24 mouse cellular contexts compared by ENCODE assay signal in genomic region chr16:72419328-72420066, GRCm38 (mm10).
A peak's percentile ranks its signal among the peaks of the same experiment; 100 is the strongest.
DNase-seq lines count a peak whose midpoint lies in the region; ATAC-seq and TF ChIP-seq lines count a peak whose summit lies in the region.
"Had no signal": no experiment of that assay in that cellular context is flagged by ENCODE, and none has a peak within 500 bp of the region (broad histone marks: within the 10 kb centered on the region; RNA-seq: fewer than 3 reads in every experiment).

No protein-coding gene starts in this region.

- intact Hi-C loops in heart, postnatal 14 days (cut with DNase I): no loop called here

- H3K36me3 ChIP-seq in heart, embryonic 13.5 days: no peaks in the 10 kb centered on the region
- H3K36me3 ChIP-seq in heart, embryonic 10.5 days: no peaks in the 10 kb centered on the region
- no peaks in the 10 kb centered on the region for H3K36me3 ChIP-seq in heart, embryonic 16.5 days (ENCODE audit: control insufficient read depth, insufficient read depth)
- no peaks in the 10 kb centered on the region for H3K36me3 ChIP-seq in limb, embryonic 14.5 days (ENCODE audit: control insufficient read depth, insufficient read depth, low read length)
- H3K36me3 ChIP-seq: forebrain, embryonic 10.5 days had no signal

- H3K9me3 ChIP-seq in heart, embryonic 13.5 days: no peaks in the 10 kb centered on the region
- no peaks in the 10 kb centered on the region for H3K9me3 ChIP-seq in heart, embryonic 10.5 days
- H3K9me3 ChIP-seq in heart, embryonic 16.5 days (replicated peaks; ENCODE audit: control insufficient read depth, low read length): no peaks in the 10 kb centered on the region
- H3K9me3 ChIP-seq in limb, embryonic 14.5 days (ENCODE audit: control insufficient read depth, low read length): no peaks in the 10 kb centered on the region
- H3K9me3 ChIP-seq: forebrain, embryonic 10.5 days; forebrain, embryonic 13.5 days had no signal

- no peak for ATAC-seq in heart, embryonic 13.5 days (ENCODE audit: extremely low read depth, insufficient number of reproducible peaks, low FRiP score, low TSS enrichment)
- ATAC-seq in heart, embryonic 16.5 days (replicated peaks; ENCODE audit: extremely low read depth, insufficient read depth, low FRiP score): no peak
- ATAC-seq in limb, embryonic 14.5 days (ENCODE audit: low FRiP score, low read depth): peak; percentile 69
- ATAC-seq: CD4-positive, CD25-positive, alpha-beta regulatory T cell, adult 4 months; forebrain, embryonic 13.5 days; forebrain, embryonic 16.5 days; hindbrain, postnatal 0 days; inflammation-experienced regulatory T-cells, adult 6 months; intestine, embryonic 16.5 days had no signal

- DNase-seq in heart, embryonic 10.5 days (ENCODE audit: low spot score): no peak
- no peak for DNase-seq in heart, postnatal 14 days
- peak; percentile 40 for DNase-seq in limb, embryonic 14.5 days (ENCODE audit: low spot score)
- peak; percentile 12 for DNase-seq in mesoderm, embryonic 11.5 days (ENCODE audit: low read depth, low spot score)
- DNase-seq: adrenal gland, adult 2 months; adrenal gland, postnatal 14 days; cerebellum, adult 11 months; cerebellum, adult 2 months; cerebellum, adult 9-11 months; cerebellum, postnatal 25 days; gastrocnemius, postnatal 10 days; gastrocnemius, postnatal 36 days; heart, postnatal 36 days; kidney, adult 18-20 months had no signal

- H3K4me3 ChIP-seq in heart, embryonic 13.5 days: no peak overlapping the region
- H3K4me3 ChIP-seq in heart, embryonic 10.5 days: no peak overlapping the region
- no peak overlapping the region for H3K4me3 ChIP-seq in heart, embryonic 16.5 days (ENCODE audit: low read length)
- no peak overlapping the region for H3K4me3 ChIP-seq in limb, embryonic 14.5 days (replicated peaks; ENCODE audit: low read length)
- H3K4me3 ChIP-seq: forebrain, embryonic 10.5 days; forebrain, embryonic 13.5 days had no signal

- H3K4me2 ChIP-seq in heart, embryonic 13.5 days: no peak overlapping the region
- no peak overlapping the region for H3K4me2 ChIP-seq in heart, embryonic 16.5 days (ENCODE audit: low read depth, low read length)
- no peak overlapping the region for H3K4me2 ChIP-seq in limb, embryonic 14.5 days (replicated peaks; ENCODE audit: low read depth, low read length, severe bottlenecking)
- H3K4me2 ChIP-seq: forebrain, embryonic 13.5 days; hindbrain, embryonic 14.5 days had no signal

- H3K27ac ChIP-seq in heart, embryonic 13.5 days (replicated peaks): peak overlapping the region; percentile 65
- H3K27ac ChIP-seq in heart, embryonic 10.5 days: no peak overlapping the region
- peak overlapping the region; percentile 64 for H3K27ac ChIP-seq in heart, embryonic 16.5 days (ENCODE audit: low read length)
- no peak overlapping the region for H3K27ac ChIP-seq in limb, embryonic 14.5 days (replicated peaks; ENCODE audit: low read depth, low read length)
- H3K27ac ChIP-seq: forebrain, embryonic 10.5 days; forebrain, embryonic 13.5 days; hindbrain, embryonic 14.5 days; hindbrain, postnatal 0 days had no signal

- H3K9ac ChIP-seq in heart, embryonic 13.5 days: no peak overlapping the region
- H3K9ac ChIP-seq in heart, embryonic 16.5 days (ENCODE audit: low read length): no peak overlapping the region
- no peak overlapping the region for H3K9ac ChIP-seq in limb, embryonic 14.5 days (ENCODE audit: low read depth, low read length, severe bottlenecking)
- H3K9ac ChIP-seq: forebrain, embryonic 13.5 days; hindbrain, embryonic 14.5 days had no signal

- no peaks in the 10 kb centered on the region for H3K27me3 ChIP-seq in heart, embryonic 13.5 days (replicated peaks)
- no peaks in the 10 kb centered on the region for H3K27me3 ChIP-seq in heart, embryonic 10.5 days (ENCODE audit: insufficient read depth, poor library complexity, severe bottlenecking)
- no peaks in the 10 kb centered on the region for H3K27me3 ChIP-seq in heart, embryonic 16.5 days (ENCODE audit: control insufficient read depth, insufficient read depth, low read length)
- no peaks in the 10 kb centered on the region for H3K27me3 ChIP-seq in limb, embryonic 14.5 days (ENCODE audit: control insufficient read depth, insufficient read depth, low read length)
- H3K27me3 ChIP-seq: forebrain, embryonic 13.5 days had no signal

- 60% methylated on average over 5 of the region's 5 CpGs for WGBS in heart, embryonic 13.5 days
- 72% methylated on average over 5 of the region's 5 CpGs for WGBS in heart, embryonic 10.5 days
- 63% methylated on average over 5 of the region's 5 CpGs for WGBS in heart, embryonic 16.5 days
- 47% methylated on average over 5 of the region's 5 CpGs for WGBS in limb, embryonic 14.5 days

- H3K4me1 ChIP-seq in heart, embryonic 13.5 days: peaks cover 28% of the 10 kb centered on the region
- 0 out of 2 replicates have a peak, but pooled peaks cover 6% of the 10 kb centered on the region for H3K4me1 ChIP-seq in heart, embryonic 10.5 days
- H3K4me1 ChIP-seq in heart, embryonic 16.5 days (ENCODE audit: control insufficient read depth, insufficient read depth, low read length): peaks cover 5% of the 10 kb centered on the region
- H3K4me1 ChIP-seq in limb, embryonic 14.5 days (ENCODE audit: control insufficient read depth, insufficient read depth, low read length): no peaks in the 10 kb centered on the region
- H3K4me1 ChIP-seq: forebrain, embryonic 13.5 days had no signal

- TF ChIP-seq POLR2A in limb, embryonic 14.5 days (IDR thresholded peaks at IDR 0.05; ENCODE audit: borderline replicate concordance, extremely low read depth, insufficient read depth, insufficient read length): no peak

Comparison
In these comparisons a context has a peak if more than half of its experiments do, and no peak if none do; other contexts are left out.
1. H3K27ac ChIP-seq: peak in heart, embryonic 13.5 days (single experiment) and heart, embryonic 16.5 days (single experiment); none in heart, embryonic 10.5 days (single experiment) and limb, embryonic 14.5 days (single experiment).
2. DNase-seq: peak in limb, embryonic 14.5 days (single experiment) and mesoderm, embryonic 11.5 days (single experiment); none in heart, embryonic 10.5 days (single experiment) and heart, postnatal 14 days (0 of 2).